Mouse (Mus musculus) liver, postnatal 0 days (tissue): Measurements from ENCODE around the gene Mau2. TPM values are rescaled to one million over a fixed set of nuclear protein-coding genes. Genes with fewer than 3 reads are reported as not detected.

ENCODE experiments used
- ATAC-seq: fragments of 200-750 bp; cut with Nextera tagmentation; 2 replicates; pipeline ENCODE4 v1.8.0; 2017; ENCODE audit warnings: mild to moderate bottlenecking, moderate library complexity
- DNase-seq: peaks from one replicate; pipeline ENCODE4 v3.0.0-alpha.2; 2016
- H3K27ac ChIP-seq: fragments of 300-500 bp; sonication (generic); 2 replicates; pipeline ENCODE4 v1.5.1; 2014; ENCODE audit warnings: antibody characterized with exemption, moderate library complexity, mild to moderate bottlenecking, low read depth
- H3K27me3 ChIP-seq: fragments of 300-500 bp; sonication (generic); 2 replicates; pipeline ENCODE4 v1.6.1; 2014; ENCODE audit warnings: low read length, control low read depth, mixed read lengths; ENCODE audit not compliant: insufficient read depth
- H3K36me3 ChIP-seq: fragments of 300-500 bp; sonication (generic); replicated peaks from 2 replicates; pipeline ENCODE4 v1.6.1; 2014; ENCODE audit warnings: mild to moderate bottlenecking, control low read depth, low read length, moderate library complexity, mixed read lengths; ENCODE audit not compliant: insufficient read depth
- H3K4me1 ChIP-seq: fragments of 300-500 bp; sonication (generic); 2 replicates; pipeline ENCODE4 v1.6.1; 2014; ENCODE audit warnings: antibody characterized with exemption, mild to moderate bottlenecking, control low read depth; ENCODE audit not compliant: insufficient read depth
- H3K4me2 ChIP-seq: fragments of 300-500 bp; sonication (generic); 2 replicates; pipeline ENCODE4 v1.6.1; 2014; ENCODE audit warnings: low read depth, mild to moderate bottlenecking, low read length, moderate library complexity, mixed read lengths
- H3K4me3 ChIP-seq: fragments of 300-500 bp; sonication (generic); 2 replicates; pipeline ENCODE4 v1.5.1; 2014; ENCODE audit warnings: low read depth, low read length
- H3K9ac ChIP-seq: fragments of 300-500 bp; sonication (generic); replicated peaks from 2 replicates; pipeline ENCODE4 v1.6.1; 2014; ENCODE audit warnings: mild to moderate bottlenecking, moderate library complexity
- H3K9me3 ChIP-seq: fragments of 300-500 bp; sonication (generic); 2 replicates; pipeline ENCODE4 v1.6.1; 2016; ENCODE audit warnings: mild to moderate bottlenecking, control low read depth, low read length, mixed read lengths
- CTCF ChIP-seq: sonication (generic); IDR thresholded peaks from 2 replicates; pipeline ENCODE4 v1.5.1; 2016; ENCODE audit warnings: antibody characterized with exemption, low read depth
- EP300 ChIP-seq: IDR thresholded peaks from 2 replicates; pipeline ENCODE4 v1.6.1; 2016; ENCODE audit warnings: antibody characterized with exemption, low read depth, mild to moderate bottlenecking
- WGBS: fragments of 180-500 bp; shearing (Covaris S2); extraction: QIAGEN DNeasy Blood & Tissue Kit; methylation state at CpG from one replicate; pipeline ENCODE4 v1.1.7; 2014; ENCODE audit not compliant: insufficient replicate concordance; 5-methylcytosine and 5-hydroxymethylcytosine counted together
- polyA plus RNA-seq: library from polyadenylated mRNA; unstranded; fragments of >200 nt; fragmentation: Nextera tagmentation; extraction: Ambion mirVana; gene quantifications from 2 replicates; pipeline ENCODE4 v1.2.1, GENCODE M21; 2015

Mau2 gene
- polyA plus RNA-seq, 1 experiment from 2014 or later: 12.2 TPM

- TF ChIP-seq CTCF: no peak
- Histone ChIP-seq H3K4me3 (no peak overlapping the region), H3K9me3 (no peaks in the 10 kb centered on the region), H3K27me3 (no peaks in the 10 kb centered on the region), H3K36me3 (no peaks in the 10 kb centered on the region; the same call in 1 of the 2 replicates), H3K4me2 (no peak overlapping the region), H3K9ac (no peak overlapping the region), H3K27ac (no peak overlapping the region), H3K4me1 (peaks cover 6% of the 10 kb centered on the region; the same call in 1 of the 2 replicates)
- ATAC-seq (no peak), DNase-seq (no peak)
Observed at GRCm38 (mm10) chr8:69987744-69988143, 54.8 kb downstream of the Mau2 start.

GRCm38 (mm10) chr8:69984876-69985553 is 57.5 kb downstream of the Mau2 start:
- H3K9ac ChIP-seq: no peak overlapping the region
- DNase-seq (no peak), ATAC-seq (no peak)
- no peaks in the 10 kb centered on the region for H3K9me3 ChIP-seq
- H3K27me3 ChIP-seq: no peaks in the 10 kb centered on the region
- WGBS: 52% methylated on average over 2 of the region's 2 CpGs
- no peaks in the 10 kb centered on the region for H3K36me3 ChIP-seq
- TF ChIP-seq CTCF (no peak), EP300 (no peak)
- H3K4me3 ChIP-seq: no peak overlapping the region
- 0 out of 2 replicates have a peak overlapping the region, but pooled peaks have one; percentile 16 for H3K27ac ChIP-seq
- peaks cover 4% of the 10 kb centered on the region; the same call in 1 of the 2 replicates for H3K4me1 ChIP-seq
- H3K4me2 ChIP-seq: no peak overlapping the region

GRCm38 (mm10) chr8:69978456-69978855 is 64.1 kb downstream of the Mau2 start:
- H3K4me3 ChIP-seq: no peak overlapping the region
- H3K9me3 ChIP-seq: no peaks in the 10 kb centered on the region
- no peaks in the 10 kb centered on the region for H3K27me3 ChIP-seq
- TF ChIP-seq EP300 (no peak), CTCF (no peak)
- peaks cover 9% of the 10 kb centered on the region for H3K4me1 ChIP-seq
- H3K36me3 ChIP-seq: no peaks in the 10 kb centered on the region
- ATAC-seq (no peak), DNase-seq (no peak)
- H3K27ac ChIP-seq: no peak overlapping the region
- no peak overlapping the region for H3K9ac ChIP-seq
- WGBS: 88% methylated on average over 4 of the region's 4 CpGs
- no peak overlapping the region for H3K4me2 ChIP-seq

GRCm38 (mm10) chr8:69974806-69975205 is 67.7 kb downstream of the Mau2 start:
- no peak for ATAC-seq
- peak overlapping the region; percentile 95 for H3K4me2 ChIP-seq
- 40% methylated on average over 5 of the region's 5 CpGs for WGBS
- H3K4me1 ChIP-seq: peaks cover 39% of the 10 kb centered on the region
- no peaks in the 10 kb centered on the region for H3K9me3 ChIP-seq
- peak overlapping the region; percentile 93 for H3K27ac ChIP-seq
- TF ChIP-seq CTCF (no peak), EP300 (no peak)
- no peaks in the 10 kb centered on the region for H3K27me3 ChIP-seq
- H3K36me3 ChIP-seq: no peaks in the 10 kb centered on the region
- H3K9ac ChIP-seq: peak overlapping the region; percentile 96
- H3K4me3 ChIP-seq: peak overlapping the region; percentile 92
- DNase-seq: no peak

- TF ChIP-seq CTCF (no peak), EP300 (no peak)
- Histone ChIP-seq H3K4me1 (peaks cover 45% of the 10 kb centered on the region), H3K4me3 (peak overlapping the region; percentile 92), H3K9me3 (no peaks in the 10 kb centered on the region), H3K4me2 (peak overlapping the region; percentile 95), H3K27ac (peak overlapping the region; percentile 93), H3K9ac (peak overlapping the region; percentile 96), H3K27me3 (no peaks in the 10 kb centered on the region), H3K36me3 (no peaks in the 10 kb centered on the region)
- ATAC-seq (peak; percentile 92), DNase-seq (peak; percentile 98)
- WGBS: under 1% methylated on average over 27 of the region's 50 CpGs
Observed at GRCm38 (mm10) chr8:69974194-69974614, 68.3 kb downstream of the Mau2 start.

- Histone ChIP-seq H3K27me3 (no peaks in the 10 kb centered on the region), H3K9me3 (no peaks in the 10 kb centered on the region), H3K4me2 (peak overlapping the region; percentile 95), H3K4me3 (peak overlapping the region; percentile 92), H3K9ac (peak overlapping the region; percentile 96), H3K4me1 (peaks cover 48% of the 10 kb centered on the region), H3K27ac (peak overlapping the region; percentile 93), H3K36me3 (no peaks in the 10 kb centered on the region)
- no peak for TF ChIP-seq EP300
- no peak for TF ChIP-seq CTCF
- peak; percentile 68 for DNase-seq
- ATAC-seq: peak; percentile 33
- under 1% methylated on average over 55 of the region's 68 CpGs for WGBS
Observed at GRCm38 (mm10) chr8:69973442-69974161, 68.9 kb downstream of the Mau2 start.
